Mouse (Mus musculus) MEL (cell line): ENCODE measurements at regions not wholly inside any gene's neighbourhood (a gene's known extent, or its start where the extent isn't known, plus 50 kb on each side); places are given as distances from the start of the nearest gene placed in this dataset.

Experiments used
- DNase-seq: peaks from one replicate; pipeline ENCODE4 v3.0.0; 2011; ENCODE audit warnings: low read depth, low spot score
- H3K27ac ChIP-seq: 2 replicates; pipeline ENCODE4 v1.5.1; 2012; ENCODE audit warnings: low read depth, mild to moderate bottlenecking, control low read depth, low read length, moderate library complexity; ENCODE audit not compliant: control insufficient read depth
- H3K27me3 ChIP-seq, 2 experiments: fragments of 150-350 bp in 1 of 2; sonication (generic) in 1 of 2; 2 replicates each; pipeline ENCODE4 v1.6.1; 2012; ENCODE audit warnings: low read length in 2 of 2, mild to moderate bottlenecking in 2 of 2, improper control_type of control experiment in 1 of 2, moderate library complexity in 1 of 2; ENCODE audit not compliant: insufficient read depth in 2 of 2, control insufficient read depth in 1 of 2
- H3K36me3 ChIP-seq, 2 experiments: 2 replicates each; pipeline ENCODE4 v1.6.1; 2012 to 2014; ENCODE audit warnings: low read length in 2 of 2, improper control_type of control experiment in 1 of 2, inconsistent platforms in 1 of 2, mild to moderate bottlenecking in 1 of 2; ENCODE audit not compliant: insufficient read depth in 2 of 2, control insufficient read depth in 1 of 2
- H3K4me1 ChIP-seq, 2 experiments: fragments of 150-350 bp in 1 of 2; sonication (generic) in 1 of 2; 2 replicates each; pipeline ENCODE4 v1.6.1; 2012; ENCODE audit warnings: low read length in 2 of 2, improper control_type of control experiment in 1 of 2, mild to moderate bottlenecking in 1 of 2; ENCODE audit not compliant: insufficient read depth in 2 of 2, control insufficient read depth in 1 of 2
- H3K4me3 ChIP-seq, 2 experiments: fragments of 150-350 bp in 1 of 2; sonication (generic) in 1 of 2; 2 replicates each; pipeline ENCODE4 v1.5.1; 2012; ENCODE audit warnings: low read depth in 2 of 2, low read length in 2 of 2, mild to moderate bottlenecking in 2 of 2, moderate library complexity in 2 of 2, control low read depth in 1 of 2, improper control_type of control experiment in 1 of 2; ENCODE audit not compliant: control insufficient read depth in 1 of 2, insufficient read depth in 1 of 2
- H3K79me2 ChIP-seq: 2 replicates; pipeline ENCODE4 v1.6.1; 2012; ENCODE audit warnings: mild to moderate bottlenecking, low read length, moderate library complexity; ENCODE audit not compliant: control insufficient read depth, poor library complexity, insufficient read depth
- H3K9ac ChIP-seq: 2 replicates; pipeline ENCODE4 v1.6.1; 2012; ENCODE audit warnings: low read depth, mild to moderate bottlenecking, control low read depth, low read length, moderate library complexity; ENCODE audit not compliant: control insufficient read depth, poor library complexity, severe bottlenecking
- H3K9me3 ChIP-seq: fragments of 150-350 bp; sonication (generic); replicated peaks from 2 replicates; pipeline ENCODE4 v1.6.1; 2012; ENCODE audit warnings: mild to moderate bottlenecking, low read length, improper control_type of control experiment, moderate library complexity; ENCODE audit not compliant: insufficient read depth
- CHD1 ChIP-seq: IDR thresholded peaks from 2 replicates; pipeline ENCODE4 v1.6.1; 2012; ENCODE audit warnings: low read depth, mild to moderate bottlenecking, inconsistent platforms, low read length, improper control_type of control experiment
- CHD2 ChIP-seq: IDR thresholded peaks from 2 replicates; pipeline ENCODE4 v1.6.1; 2011; ENCODE audit warnings: low read length, improper control_type of control experiment
- CTCF ChIP-seq, 3 experiments: IDR thresholded peaks in 2 of 3; conservative IDR thresholded peaks in 1 of 3; 2 replicates each; pipeline ENCODE4 v1.5.1; 2011 to 2012; ENCODE audit warnings: low read length in 3 of 3, low read depth in 2 of 3, mild to moderate bottlenecking in 2 of 3, improper control_type of control experiment in 1 of 3, inconsistent platforms in 1 of 3, mixed read lengths in 1 of 3, moderate library complexity in 1 of 3; ENCODE audit not compliant: control insufficient read depth in 1 of 3, insufficient read depth in 1 of 3, poor library complexity in 1 of 3, severe bottlenecking in 1 of 3
- ELF1 ChIP-seq: IDR thresholded peaks from 2 replicates; pipeline ENCODE4 v1.6.1; 2014; ENCODE audit warnings: low read depth, mild to moderate bottlenecking, inconsistent platforms, low read length, improper control_type of control experiment, moderate library complexity
- GABPA ChIP-seq: IDR thresholded peaks from 2 replicates; pipeline ENCODE4 v1.6.1; 2012; ENCODE audit warnings: low read depth, mild to moderate bottlenecking, inconsistent platforms, low read length, improper control_type of control experiment, moderate library complexity
- HCFC1 ChIP-seq: IDR thresholded peaks from 2 replicates; pipeline ENCODE4 v1.6.1; 2012; ENCODE audit warnings: low read depth, mild to moderate bottlenecking, inconsistent platforms, low read length, improper control_type of control experiment, moderate library complexity
- KAT2A ChIP-seq: conservative IDR thresholded peaks from 2 replicates; pipeline ENCODE4 v1.6.1; 2012; ENCODE audit warnings: low read depth, low read length, improper control_type of control experiment, inconsistent platforms
- MAFK ChIP-seq: IDR thresholded peaks from 2 replicates; pipeline ENCODE4 v1.6.1; 2011; ENCODE audit warnings: low read depth, mild to moderate bottlenecking, low read length, improper control_type of control experiment, borderline replicate concordance
- MAX ChIP-seq: IDR thresholded peaks from 2 replicates; pipeline ENCODE4 v1.6.1; 2011; ENCODE audit warnings: low read length, improper control_type of control experiment
- MEF2A ChIP-seq: IDR thresholded peaks from 2 replicates; pipeline ENCODE4 v1.6.1; 2014; ENCODE audit warnings: low read depth, mild to moderate bottlenecking, inconsistent platforms, low read length, improper control_type of control experiment; ENCODE audit not compliant: poor library complexity, insufficient replicate concordance, severe bottlenecking; ENCODE audit errors: extremely low read depth
- MXI1 ChIP-seq: IDR thresholded peaks from 2 replicates; pipeline ENCODE4 v1.6.1; 2011; ENCODE audit warnings: mild to moderate bottlenecking, low read depth, low read length, improper control_type of control experiment
- MYC ChIP-seq: IDR thresholded peaks from 2 replicates; pipeline ENCODE4 v1.6.1; 2011; ENCODE audit warnings: low read depth, mild to moderate bottlenecking, low read length, improper control_type of control experiment, moderate library complexity
- NRF1 ChIP-seq: IDR thresholded peaks from 2 replicates; pipeline ENCODE4 v1.6.1; 2014; ENCODE audit warnings: low read depth, mild to moderate bottlenecking, inconsistent platforms, low read length, improper control_type of control experiment, moderate library complexity; ENCODE audit not compliant: poor library complexity, insufficient read depth, severe bottlenecking
- POLR2AphosphoS2 ChIP-seq: IDR thresholded peaks from 2 replicates; pipeline ENCODE4 v1.6.1; 2011; ENCODE audit warnings: low read length, improper control_type of control experiment
- TAL1 ChIP-seq: IDR thresholded peaks from 2 replicates; pipeline ENCODE4 v1.6.1; 2012; ENCODE audit warnings: mild to moderate bottlenecking, inconsistent platforms, low read length, moderate library complexity, mixed read lengths
- TBP ChIP-seq: IDR thresholded peaks from 2 replicates; pipeline ENCODE4 v1.8.0; 2011; ENCODE audit warnings: low read depth, low read length, improper control_type of control experiment
- USF1 ChIP-seq: IDR thresholded peaks from 2 replicates; pipeline ENCODE4 v1.6.1; 2014; ENCODE audit warnings: low read depth, mild to moderate bottlenecking, inconsistent platforms, low read length, improper control_type of control experiment, moderate library complexity
- USF2 ChIP-seq, 2 experiments: IDR thresholded peaks; 2 replicates each; pipeline ENCODE4 v1.6.1; 2011 to 2012; ENCODE audit warnings: improper control_type of control experiment in 2 of 2, low read length in 2 of 2, borderline replicate concordance in 1 of 2, inconsistent platforms in 1 of 2, low read depth in 1 of 2, mild to moderate bottlenecking in 1 of 2; ENCODE audit not compliant: insufficient read depth in 1 of 2
- ZC3H11A ChIP-seq: IDR thresholded peaks from 2 replicates; pipeline ENCODE4 v1.6.1; 2012; ENCODE audit warnings: low read depth, mild to moderate bottlenecking, inconsistent platforms, low read length, improper control_type of control experiment
- ZMIZ1 ChIP-seq: IDR thresholded peaks from 2 replicates; pipeline ENCODE4 v1.6.1; 2012; ENCODE audit warnings: low read depth, mild to moderate bottlenecking, inconsistent platforms, low read length, improper control_type of control experiment, moderate library complexity
- ZNF384 ChIP-seq: IDR thresholded peaks from 2 replicates; pipeline ENCODE4 v1.6.1; 2012; ENCODE audit warnings: low read depth, mild to moderate bottlenecking, inconsistent platforms, low read length, improper control_type of control experiment

DNA sequence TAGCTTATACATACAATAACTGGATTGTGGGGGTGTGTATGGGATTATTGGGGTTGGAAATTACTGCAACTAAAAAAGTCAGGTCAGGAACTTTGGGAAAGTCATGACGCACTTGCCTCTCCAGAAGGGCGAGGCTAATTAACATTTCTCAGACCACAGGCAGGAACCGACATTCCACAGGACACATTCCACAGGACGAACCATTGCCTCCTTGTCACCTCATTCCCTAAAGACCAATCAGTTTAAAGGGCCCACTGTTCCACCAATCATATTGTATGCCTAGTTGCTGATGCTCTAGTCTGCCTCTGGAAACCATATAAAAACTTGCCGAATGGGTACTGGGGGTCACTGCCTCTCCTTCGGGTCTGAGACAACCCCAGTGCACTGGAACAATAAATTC is 113.0 kb upstream of the Pcgf5 start:
- H3K9ac ChIP-seq = no peak overlapping the region
- no peak overlapping the region for H3K4me3 ChIP-seq
- DNase-seq = no peak
- H3K27ac ChIP-seq = no peak overlapping the region
- H3K4me1 ChIP-seq = no peaks in the 10 kb centered on the region
- no peaks in the 10 kb centered on the region for H3K36me3 ChIP-seq
- TF ChIP-seq MYC (no peak), USF2 (IDR thresholded peaks at IDR 0.05; ENCODE audit: borderline replicate concordance in 1 of 2, insufficient read depth in 1 of 2, low read depth in 1 of 2, low read length in 2 of 2) (no peak), CTCF (IDR thresholded peaks at IDR 0.05 in 2 of 3, conservative IDR thresholded peaks at IDR 0.05 in 1 of 3; ENCODE audit: control insufficient read depth in 1 of 3, insufficient read depth in 1 of 3, low read depth in 2 of 3, low read length in 3 of 3, poor library complexity in 1 of 3, severe bottlenecking in 1 of 3) (no peak), HCFC1 (no peak), MXI1 (no peak)
- H3K27me3 ChIP-seq = no peaks in the 10 kb centered on the region
- H3K9me3 ChIP-seq = no peaks in the 10 kb centered on the region
- H3K79me2 ChIP-seq = no peaks in the 10 kb centered on the region

- no peak overlapping the region for H3K4me3 ChIP-seq
- no peaks in the 10 kb centered on the region for H3K36me3 ChIP-seq
- H3K79me2 ChIP-seq = no peaks in the 10 kb centered on the region
- H3K9me3 ChIP-seq = no peaks in the 10 kb centered on the region
- H3K4me1 ChIP-seq = no peaks in the 10 kb centered on the region
- TF ChIP-seq HCFC1 (no peak), ELF1 (no peak), CHD1 (no peak), USF1 (no peak), NRF1 (no peak), MEF2A (no peak), TAL1 (no peak), TBP (no peak), CHD2 (no peak), MXI1 (no peak)
- DNase-seq = no peak
- no peak overlapping the region for H3K9ac ChIP-seq
- no peaks in the 10 kb centered on the region for H3K27me3 ChIP-seq
- H3K27ac ChIP-seq = no peak overlapping the region
These were observed 111.3 kb upstream of the Pcgf5 start for GRCm38 (mm10) chr19:36236576-36237345.

DNA sequence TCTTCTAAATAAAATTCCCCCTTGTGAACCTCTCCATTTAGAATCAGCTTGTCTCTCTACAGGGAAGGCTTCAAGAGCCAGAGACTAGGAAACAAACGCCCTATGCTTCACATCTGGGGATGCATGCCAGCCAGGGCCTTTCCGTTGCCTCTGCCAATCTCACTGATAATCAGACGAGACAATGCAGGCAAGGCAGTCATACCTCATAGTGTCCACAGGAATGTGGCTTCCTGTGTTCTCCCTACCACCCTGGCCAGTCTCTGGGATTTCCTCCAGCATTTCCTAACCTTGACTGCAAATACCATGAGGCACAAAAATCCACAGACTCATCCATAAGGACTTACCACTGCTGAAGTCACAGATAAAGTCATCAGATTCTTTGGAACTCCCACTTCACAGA is 110.4 kb upstream of the Pcgf5 start:
- Histone ChIP-seq H3K27me3 (no peaks in the 10 kb centered on the region), H3K4me1 (no peaks in the 10 kb centered on the region), H3K36me3 (no peaks in the 10 kb centered on the region), H3K9ac (no peak overlapping the region), H3K79me2 (no peaks in the 10 kb centered on the region), H3K4me3 (no peak overlapping the region), H3K27ac (no peak overlapping the region), H3K9me3 (no peaks in the 10 kb centered on the region)
- DNase-seq = no peak
- TF ChIP-seq ZNF384 (no peak), KAT2A (no peak), MAFK (no peak), GABPA (no peak), ZC3H11A (no peak), NRF1 (no peak), USF1 (no peak), TBP (no peak), ELF1 (no peak), POLR2AphosphoS2 (no peak), ZMIZ1 (no peak), CHD2 (no peak), MEF2A (no peak), MAX (no peak)
